Mouse (Mus musculus): ENCODE measurements at regions not wholly inside any gene's neighbourhood (a gene's known extent, or its start where the extent isn't known, plus 50 kb on each side); places are given as distances from the start of the nearest gene placed in this dataset.
A peak's percentile ranks its signal among the peaks of the same experiment; 100 is the strongest.

GRCm38 (mm10) chr13:102023624-102024023 lies 255.6 kb upstream of the Pik3r1 start:
- TF ChIP-seq CTCF (IDR thresholded peaks at IDR 0.05; ENCODE audit: low read depth), result no peak
- peak; percentile 39; the same call in 1 of the 2 replicates for TF ChIP-seq EP300 (IDR thresholded peaks at IDR 0.05; ENCODE audit: low read depth)

Measured in liver, postnatal 0 days (tissue).